In genomic region chr9:57439083-57439482, GRCm38 (mm10) we compare ENCODE assay signal across 8 mouse cellular contexts. TPM values are rescaled to one million over a fixed set of nuclear protein-coding genes. Genes with fewer than 3 reads are reported as not detected.
DNase-seq lines count a peak whose midpoint lies in the region; ATAC-seq and TF ChIP-seq lines count a peak whose summit lies in the region.

No protein-coding gene starts in this region.

- no peak for DNase-seq in layer of hippocampus, adult 2 months (ENCODE audit: low spot score in 2 of 2)
- DNase-seq in layer of hippocampus, postnatal 14 days (ENCODE audit: low spot score in 2 of 2) = no peak
- peak; percentile 25 for DNase-seq in hindbrain, postnatal 0 days (ENCODE audit: low spot score)
- no peak for DNase-seq in midbrain, embryonic 14.5 days
- no peak for DNase-seq in right cerebral cortex, postnatal 36 days (ENCODE audit: low spot score in 2 of 2)
- no peak for DNase-seq in right cerebral cortex, adult 18-20 months
- DNase-seq in layer of hippocampus, postnatal 25 days (ENCODE audit: extremely low spot score in 1 of 2, low spot score in 1 of 2) = no peak

- H3K4me1 ChIP-seq in bone marrow macrophage, adult 2 months (ENCODE audit: control insufficient read depth, insufficient read depth, low read length) = peaks cover 27% of the 10 kb centered on the region
- H3K4me1 ChIP-seq in hindbrain, postnatal 0 days (ENCODE audit: insufficient read depth, low read length) = no peaks in the 10 kb centered on the region
- H3K4me1 ChIP-seq in midbrain, embryonic 14.5 days (ENCODE audit: control insufficient read depth, insufficient read depth, low read length) = peaks cover 4% of the 10 kb centered on the region; the same call in 1 of the 2 replicates

- peak overlapping the region; percentile 91 for H3K27ac ChIP-seq in layer of hippocampus, adult 2 months
- H3K27ac ChIP-seq in bone marrow macrophage, adult 2 months (ENCODE audit: insufficient read depth, low read depth, low read length) = peak overlapping the region; percentile 84
- H3K27ac ChIP-seq in hindbrain, postnatal 0 days = peak overlapping the region; percentile 71; the same call in 1 of the 2 replicates
- H3K27ac ChIP-seq in midbrain, embryonic 14.5 days (replicated peaks; ENCODE audit: low read depth, low read length) = no peak overlapping the region

- no peaks in the 10 kb centered on the region for H3K27me3 ChIP-seq in hindbrain, postnatal 0 days (ENCODE audit: insufficient read depth, low read length)
- H3K27me3 ChIP-seq in midbrain, embryonic 14.5 days (ENCODE audit: control insufficient read depth, insufficient read depth, low read length) = no peaks in the 10 kb centered on the region

- peak overlapping the region; percentile 61 for H3K4me3 ChIP-seq in layer of hippocampus, adult 2 months
- H3K4me3 ChIP-seq in bone marrow macrophage, adult 2 months (ENCODE audit: insufficient read depth, low read length) = peak overlapping the region; percentile 91
- peak overlapping the region; percentile 45 for H3K4me3 ChIP-seq in hindbrain, postnatal 0 days (ENCODE audit: low read length)
- peak overlapping the region; percentile 49; the same call in 1 of the 2 replicates for H3K4me3 ChIP-seq in midbrain, embryonic 14.5 days (replicated peaks; ENCODE audit: low read depth, low read length)

- H3K9ac ChIP-seq in hindbrain, postnatal 0 days (replicated peaks; ENCODE audit: low read length) = 0 out of 2 replicates have a peak overlapping the region, but pooled peaks have one; percentile 51
- peak overlapping the region; percentile 67; the same call in 1 of the 2 replicates for H3K9ac ChIP-seq in midbrain, embryonic 14.5 days (replicated peaks; ENCODE audit: low read length)

- ATAC-seq in hindbrain, postnatal 0 days = no peak
- no peak for ATAC-seq in midbrain, embryonic 14.5 days (ENCODE audit: low FRiP score, low TSS enrichment)

- H3K4me2 ChIP-seq in hindbrain, postnatal 0 days (ENCODE audit: low read depth, low read length) = peak overlapping the region; percentile 75
- peak overlapping the region; percentile 69 for H3K4me2 ChIP-seq in midbrain, embryonic 14.5 days (ENCODE audit: low read length)

- WGBS in hindbrain, postnatal 0 days = 36% methylated on average over 7 of the region's 7 CpGs
- 52% methylated on average over 7 of the region's 7 CpGs for whole genome bisulfite sequencing in midbrain, embryonic 14.5 days

- no peak for TF ChIP-seq POLR2A in bone marrow macrophage, adult 2 months (IDR thresholded peaks at IDR 0.05; ENCODE audit: borderline replicate concordance, low read depth, low read length)

- TF ChIP-seq CTCF in layer of hippocampus, adult 2 months (conservative IDR thresholded peaks at IDR 0.05) = no peak
- TF ChIP-seq CTCF in bone marrow macrophage, adult 2 months (IDR thresholded peaks at IDR 0.05; ENCODE audit: low read depth, low read length) = no peak
- TF ChIP-seq CTCF in hindbrain, postnatal 0 days (IDR thresholded peaks at IDR 0.05; ENCODE audit: low read depth) = no peak

- H3K36me3 ChIP-seq in hindbrain, postnatal 0 days (ENCODE audit: insufficient read depth, low read length) = peaks cover 14% of the 10 kb centered on the region; the same call in 1 of the 2 replicates
- peaks cover 31% of the 10 kb centered on the region for H3K36me3 ChIP-seq in midbrain, embryonic 14.5 days (ENCODE audit: control insufficient read depth, insufficient read depth, low read length)

- no peaks in the 10 kb centered on the region for H3K9me3 ChIP-seq in hindbrain, postnatal 0 days (ENCODE audit: low read length)
- H3K9me3 ChIP-seq in midbrain, embryonic 14.5 days (ENCODE audit: control insufficient read depth, low read length) = no peaks in the 10 kb centered on the region

RNA-seq across cellular contexts. Expression of gene Ppcdc, which starts 0.8 kb away (rescaled TPM):
- 10 to 100 TPM; 16.5 to 16.9 TPM for total RNA-seq in layer of hippocampus, adult 2 months (2021)
- 10 to 100 TPM; 14.3 to 15.6 TPM for total RNA-seq in layer of hippocampus, postnatal 14 days (2021)
- polyA plus RNA-seq in bone marrow macrophage, adult 2 months (2012; ENCODE audit: insufficient read depth, insufficient read length, missing spikeins) = 28.6 and 29.5 TPM in 2 replicates
- 16.6 and 25.8 TPM in 2 replicates for total RNA-seq in hindbrain, postnatal 0 days (2014; rRNA removed)
- 16.5 and 19.3 TPM in 2 replicates for polyA plus RNA-seq in hindbrain, postnatal 0 days (2015; fragmentation: Nextera tagmentation; extraction: Ambion mirVana)
- 19.9 and 22.9 TPM in 2 replicates for polyA plus RNA-seq in midbrain, embryonic 14.5 days (2014; fragmentation: Nextera tagmentation; extraction: Ambion mirVana)
- 10 to 100 TPM; 11.5 to 17.4 TPM for total RNA-seq in layer of hippocampus, postnatal 25 days (2021)

RNA-seq across cellular contexts. Expression of gene Scamp5, which starts 28.8 kb away (rescaled TPM):
- total RNA-seq in layer of hippocampus, adult 2 months (2021) = 100 to 1,000 TPM; 365 to 385 TPM
- 100 to 1,000 TPM; 439 to 441 TPM for total RNA-seq in layer of hippocampus, postnatal 14 days (2021)
- polyA plus RNA-seq in bone marrow macrophage, adult 2 months (2012; ENCODE audit: insufficient read depth, insufficient read length, missing spikeins) = 72.1 and 72.5 TPM in 2 replicates
- total RNA-seq in hindbrain, postnatal 0 days (2014; rRNA removed) = 366 and 375 TPM in 2 replicates
- 154 and 163 TPM in 2 replicates for polyA plus RNA-seq in hindbrain, postnatal 0 days (2015; fragmentation: Nextera tagmentation; extraction: Ambion mirVana)
- 98.9 and 109 TPM in 2 replicates for polyA plus RNA-seq in midbrain, embryonic 14.5 days (2014; fragmentation: Nextera tagmentation; extraction: Ambion mirVana)
- 100 to 1,000 TPM; 420 to 434 TPM for total RNA-seq in layer of hippocampus, postnatal 25 days (2021)
